ENCODE assay signal across 12 mouse cellular contexts in the genomic region with DNA sequence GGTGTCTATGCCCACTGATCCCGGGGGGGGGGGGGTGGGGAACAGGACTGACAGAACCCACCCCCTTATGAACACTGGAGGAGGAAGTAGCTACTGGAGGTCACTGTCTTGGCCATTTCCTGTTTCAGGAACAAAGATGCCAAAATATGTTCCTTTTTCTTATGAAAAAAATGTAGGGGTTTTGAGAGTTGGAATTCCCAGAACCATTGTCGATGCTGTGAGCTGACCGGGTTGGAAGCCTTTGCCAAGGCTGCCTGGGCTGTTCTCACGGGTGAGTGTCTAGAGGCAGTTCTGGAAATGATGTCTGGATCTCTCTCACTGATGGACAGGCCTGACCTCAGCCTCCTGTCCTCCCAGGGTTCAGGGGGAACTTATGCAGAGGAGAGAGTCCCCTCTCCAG. TPM values are rescaled to one million over a fixed set of nuclear protein-coding genes. Genes with fewer than 3 reads are reported as not detected.
DNase-seq lines count a peak whose midpoint lies in the region; ATAC-seq and TF ChIP-seq lines count a peak whose summit lies in the region.
"Had no signal": no experiment of that assay in that cellular context is flagged by ENCODE, and none has a peak within 500 bp of the region (broad histone marks: within the 10 kb centered on the region; RNA-seq: fewer than 3 reads in every experiment).

No protein-coding gene starts in this region.

- H3K4me1 ChIP-seq in kidney, embryonic 14.5 days (ENCODE audit: control insufficient read depth, insufficient read depth, low read length) = peaks cover 28% of the 10 kb centered on the region
- H3K4me1 ChIP-seq in bone marrow, adult 2 months (ENCODE audit: control insufficient read depth, insufficient read depth, low read length) = peaks cover 9% of the 10 kb centered on the region
- peaks cover 28% of the 10 kb centered on the region for H3K4me1 ChIP-seq in midbrain, embryonic 13.5 days (replicated peaks)
- peaks cover 6% of the 10 kb centered on the region; the same call in 1 of the 2 replicates for H3K4me1 ChIP-seq in forebrain, embryonic 14.5 days (ENCODE audit: control insufficient read depth, insufficient read depth, low read length)

- no peak overlapping the region; the same call in 1 of the 2 replicates for H3K4me2 ChIP-seq in kidney, embryonic 14.5 days (replicated peaks; ENCODE audit: low read depth, low read length)
- no peak overlapping the region for H3K4me2 ChIP-seq in midbrain, embryonic 13.5 days (replicated peaks)
- H3K4me2 ChIP-seq in forebrain, embryonic 14.5 days (ENCODE audit: low read length) = no peak overlapping the region

- no peaks in the 10 kb centered on the region for H3K36me3 ChIP-seq in kidney, embryonic 14.5 days (ENCODE audit: control insufficient read depth, insufficient read depth, low read length)
- no peaks in the 10 kb centered on the region for H3K36me3 ChIP-seq in midbrain, embryonic 13.5 days
- H3K36me3 ChIP-seq in forebrain, embryonic 14.5 days (ENCODE audit: control insufficient read depth, insufficient read depth, low read length) = no peaks in the 10 kb centered on the region
- H3K36me3 ChIP-seq: limb, embryonic 12.5 days had no signal

- no peaks in the 10 kb centered on the region for H3K9me3 ChIP-seq in kidney, embryonic 14.5 days (ENCODE audit: control insufficient read depth, low read length)
- no peaks in the 10 kb centered on the region for H3K9me3 ChIP-seq in midbrain, embryonic 13.5 days
- no peaks in the 10 kb centered on the region for H3K9me3 ChIP-seq in forebrain, embryonic 14.5 days (replicated peaks; ENCODE audit: control insufficient read depth, low read length)
- H3K9me3 ChIP-seq: limb, embryonic 12.5 days had no signal

- H3K27ac ChIP-seq in kidney, embryonic 14.5 days (ENCODE audit: low read depth, low read length) = no peak overlapping the region
- H3K27ac ChIP-seq in bone marrow, adult 2 months (ENCODE audit: control insufficient read depth, insufficient read depth, low read depth, low read length, poor library complexity) = peak overlapping the region; percentile 26; the same call in 1 of the 2 replicates
- no peak overlapping the region for H3K27ac ChIP-seq in midbrain, embryonic 13.5 days
- H3K27ac ChIP-seq in forebrain, embryonic 14.5 days (ENCODE audit: low read depth, low read length) = no peak overlapping the region

- no peak for ATAC-seq in kidney, embryonic 14.5 days (ENCODE audit: low FRiP score, low TSS enrichment)
- peak; percentile 5; the same call in 1 of the 2 replicates for ATAC-seq in granulocyte monocyte progenitor cell, adult 5-6 weeks (replicated peaks; ENCODE audit: poor library complexity, severe bottlenecking)
- ATAC-seq in midbrain, embryonic 13.5 days = no peak
- ATAC-seq in forebrain, embryonic 14.5 days = no peak
- ATAC-seq: forebrain, postnatal 0 days had no signal

- no peak overlapping the region for H3K4me3 ChIP-seq in kidney, embryonic 14.5 days (ENCODE audit: low read length)
- no peak overlapping the region for H3K4me3 ChIP-seq in bone marrow, adult 2 months (replicated peaks; ENCODE audit: control insufficient read depth, low read depth, low read length)
- no peak overlapping the region for H3K4me3 ChIP-seq in midbrain, embryonic 13.5 days (replicated peaks)
- no peak overlapping the region for H3K4me3 ChIP-seq in forebrain, embryonic 14.5 days (ENCODE audit: low read depth, low read length)

- DNase-seq in kidney, adult 18-20 months = peak; percentile 34
- DNase-seq in kidney, postnatal 25 days = peak; percentile 32 to 64
- DNase-seq in cerebellum, postnatal 10 days = no peak
- DNase-seq in forebrain, embryonic 14.5 days (ENCODE audit: low spot score) = no peak
- DNase-seq: embryo, embryonic 11 days; forebrain, postnatal 0 days; thymus, adult 2 months had no signal

- H3K9ac ChIP-seq in kidney, embryonic 14.5 days (ENCODE audit: low read depth, low read length) = no peak overlapping the region
- no peak overlapping the region for H3K9ac ChIP-seq in midbrain, embryonic 13.5 days (replicated peaks)
- no peak overlapping the region for H3K9ac ChIP-seq in forebrain, embryonic 14.5 days (ENCODE audit: low read length)
- H3K9ac ChIP-seq: forebrain, postnatal 0 days; limb, embryonic 12.5 days had no signal

- TF ChIP-seq CTCF in bone marrow, adult 2 months (IDR thresholded peaks at IDR 0.05; ENCODE audit: control insufficient read depth, insufficient read depth, low read length) = no peak

- H3K27me3 ChIP-seq in kidney, embryonic 14.5 days (ENCODE audit: control insufficient read depth, insufficient read depth, low read length) = no peaks in the 10 kb centered on the region; the same call in 1 of the 2 replicates
- peaks cover 37% of the 10 kb centered on the region for H3K27me3 ChIP-seq in midbrain, embryonic 13.5 days
- no peaks in the 10 kb centered on the region for H3K27me3 ChIP-seq in forebrain, embryonic 14.5 days (replicated peaks; ENCODE audit: control insufficient read depth, insufficient read depth, low read length)

- 48% methylated on average over 4 of the region's 4 CpGs for WGBS in kidney, embryonic 14.5 days
- 14% methylated on average over 4 of the region's 4 CpGs for WGBS in bone marrow, adult 2 months
- 50% methylated on average over 4 of the region's 4 CpGs for WGBS in midbrain, embryonic 13.5 days
- WGBS in forebrain, embryonic 14.5 days = 48% methylated on average over 4 of the region's 4 CpGs

- no peak for TF ChIP-seq POLR2A in bone marrow, adult 2 months (IDR thresholded peaks at IDR 0.05; ENCODE audit: borderline replicate concordance, control insufficient read depth, low read depth, low read length)

RNA-seq across cellular contexts. Expression of a gene that starts 59.0 kb away (rescaled TPM):
- polyA plus RNA-seq in kidney, embryonic 14.5 days (2014; fragmentation: Nextera tagmentation; extraction: Ambion mirVana) = 48.7 and 82.9 TPM in 2 replicates
- polyA plus RNA-seq in bone marrow, adult 2 months (2011; ENCODE audit: insufficient read depth, insufficient read length, low replicate concordance, missing spikeins) = 3.0 TPM in 1 of 2 replicates, not detected in the other
- total RNA-seq in granulocyte monocyte progenitor cell, adult 5-6 weeks (2014; fragmentation: Nextera tagmentation) = 0.34 TPM in 1 of 2 replicates, not detected in the other
- total RNA-seq in granulocyte monocyte progenitor cell, adult 5-6 weeks (2017) = 1.8 TPM in 1 of 2 replicates, not detected in the other
- polyA plus RNA-seq in midbrain, embryonic 13.5 days (2015; fragmentation: Nextera tagmentation; extraction: Ambion mirVana) = 1.5 and 2.3 TPM in 2 replicates
- polyA plus RNA-seq in forebrain, embryonic 14.5 days (2014; fragmentation: Nextera tagmentation; extraction: Ambion mirVana) = 6.9 and 9.0 TPM in 2 replicates

Comparison
In these comparisons a context has a peak if more than half of its experiments do, and no peak if none do; other contexts are left out.
1. DNase-seq: peak in kidney, adult 18-20 months (single experiment) and kidney, postnatal 25 days (2 of 2); none in cerebellum, postnatal 10 days (0 of 2) and forebrain, embryonic 14.5 days (single experiment).